Mouse (Mus musculus) liver, embryonic 15.5 days (tissue): ENCODE results near the gene Mcrip2. TPM values are rescaled to one million over a fixed set of nuclear protein-coding genes. Genes with fewer than 3 reads are reported as not detected.
A peak's percentile ranks its signal among the peaks of the same experiment; 100 is the strongest.

ENCODE experiments used
- ATAC-seq: fragments of 200-750 bp; cut with Nextera tagmentation; 2 replicates; pipeline ENCODE4 v1.8.0; 2017; ENCODE audit warnings: moderate number of reproducible peaks, mild to moderate bottlenecking, moderate library complexity; ENCODE audit not compliant: insufficient read depth
- H3K27ac ChIP-seq: fragments of 300-500 bp; sonication (generic); replicated peaks from 2 replicates; pipeline ENCODE4 v1.5.1; 2015; ENCODE audit warnings: mild to moderate bottlenecking, inconsistent platforms
- H3K27me3 ChIP-seq: fragments of 300-500 bp; sonication (generic); 2 replicates; pipeline ENCODE4 v1.6.1; 2015; ENCODE audit warnings: mild to moderate bottlenecking, inconsistent platforms
- H3K36me3 ChIP-seq: fragments of 300-500 bp; sonication (generic); replicated peaks from 2 replicates; pipeline ENCODE4 v1.6.1; 2015; ENCODE audit warnings: moderate library complexity, mild to moderate bottlenecking, inconsistent platforms
- H3K4me1 ChIP-seq: fragments of 300-500 bp; sonication (generic); replicated peaks from 2 replicates; pipeline ENCODE4 v1.6.1; 2015; ENCODE audit warnings: inconsistent platforms
- H3K4me2 ChIP-seq: fragments of 300-500 bp; sonication (generic); 2 replicates; pipeline ENCODE4 v1.6.1; 2015; ENCODE audit warnings: moderate library complexity, mild to moderate bottlenecking, inconsistent platforms
- H3K4me3 ChIP-seq: fragments of 300-500 bp; sonication (generic); replicated peaks from 2 replicates; pipeline ENCODE4 v1.5.1; 2015; ENCODE audit warnings: mild to moderate bottlenecking, inconsistent platforms
- H3K9ac ChIP-seq: fragments of 300-500 bp; sonication (generic); 2 replicates; pipeline ENCODE4 v1.6.1; 2015; ENCODE audit warnings: moderate library complexity, mild to moderate bottlenecking, inconsistent platforms
- H3K9me3 ChIP-seq: fragments of 300-500 bp; sonication (generic); replicated peaks from 2 replicates; pipeline ENCODE4 v1.6.1; 2016; ENCODE audit warnings: inconsistent platforms
- WGBS: fragments of 180-500 bp; shearing (Covaris S2); methylation state at CpG from one replicate; pipeline ENCODE4 v1.1.7; 2015; ENCODE audit warnings: mixed read lengths; ENCODE audit not compliant: insufficient replicate concordance; 5-methylcytosine and 5-hydroxymethylcytosine counted together
- polyA plus RNA-seq: library from polyadenylated mRNA; unstranded; fragments of >200 nt; fragmentation: Nextera tagmentation; extraction: Ambion mirVana; gene quantifications from 2 replicates; pipeline ENCODE4 v1.2.1, GENCODE M21; 2015

The Mcrip2 gene
- polyA plus RNA-seq, 1 experiment from 2014 or later: 37.3 TPM

- H3K4me1 ChIP-seq: peaks cover 63% of the 10 kb centered on the region
- no peak overlapping the region for H3K4me3 ChIP-seq
- H3K27me3 ChIP-seq: no peaks in the 10 kb centered on the region
- peaks cover 38% of the 10 kb centered on the region for H3K36me3 ChIP-seq
- no peaks in the 10 kb centered on the region for H3K9me3 ChIP-seq
- WGBS: 35% methylated on average over 5 of the region's 5 CpGs
- H3K4me2 ChIP-seq: no peak overlapping the region
- ATAC-seq: no peak
- peak overlapping the region; percentile 14; the same call in 1 of the 2 replicates for H3K27ac ChIP-seq
- H3K9ac ChIP-seq: no peak overlapping the region
Observed at GRCm38 (mm10) chr17:25880913-25881641, 12.5 kb upstream of the Mcrip2 start.

- H3K27me3 ChIP-seq: no peaks in the 10 kb centered on the region
- peaks cover 38% of the 10 kb centered on the region for H3K36me3 ChIP-seq
- H3K27ac ChIP-seq: peak within 1 kb of the TSS; percentile 14; the same call in 1 of the 2 replicates
- H3K9ac ChIP-seq: no peak within 1 kb of the TSS
- H3K4me3 ChIP-seq: no peak within 1 kb of the TSS
- peaks cover 67% of the 10 kb centered on the region for H3K4me1 ChIP-seq
- H3K4me2 ChIP-seq: no peak within 1 kb of the TSS
- H3K9me3 ChIP-seq: no peaks in the 10 kb centered on the region
- ATAC-seq: peak; percentile 14; the same call in 1 of the 2 replicates
- 55% methylated on average over 5 of the region's 5 CpGs for WGBS
Observed at GRCm38 (mm10) chr17:25880196-25880910, 11.8 kb upstream of the Mcrip2 start, which contains the start of gene Wfikkn1. Gene Wfikkn1 (minus strand): TSS chr17:25880858.

GRCm38 (mm10) chr17:25879750-25880149, 11.2 kb upstream of the Mcrip2 start:
- no peaks in the 10 kb centered on the region for H3K27me3 ChIP-seq
- WGBS: 80% methylated on average over 8 of the region's 8 CpGs
- peaks cover 38% of the 10 kb centered on the region for H3K36me3 ChIP-seq
- no peak overlapping the region for H3K9ac ChIP-seq
- ATAC-seq: no peak
- no peak overlapping the region for H3K27ac ChIP-seq
- H3K4me2 ChIP-seq: no peak overlapping the region
- H3K4me1 ChIP-seq: peaks cover 66% of the 10 kb centered on the region
- no peak overlapping the region for H3K4me3 ChIP-seq
- H3K9me3 ChIP-seq: no peaks in the 10 kb centered on the region

- WGBS: 68% methylated on average over 4 of the region's 4 CpGs
- Histone ChIP-seq H3K4me3 (no peak overlapping the region), H3K9ac (no peak overlapping the region), H3K9me3 (no peaks in the 10 kb centered on the region), H3K27me3 (no peaks in the 10 kb centered on the region), H3K27ac (no peak overlapping the region), H3K4me1 (peaks cover 71% of the 10 kb centered on the region), H3K36me3 (peaks cover 34% of the 10 kb centered on the region), H3K4me2 (no peak overlapping the region)
- ATAC-seq: no peak
Observed at GRCm38 (mm10) chr17:25879261-25879660, 10.7 kb upstream of the Mcrip2 start.

GRCm38 (mm10) chr17:25878611-25879180, 10.1 kb upstream of the Mcrip2 start:
- Histone ChIP-seq H3K27ac (no peak overlapping the region), H3K36me3 (peaks cover 29% of the 10 kb centered on the region), H3K9ac (no peak overlapping the region), H3K4me3 (no peak overlapping the region), H3K27me3 (no peaks in the 10 kb centered on the region), H3K9me3 (no peaks in the 10 kb centered on the region), H3K4me2 (no peak overlapping the region), H3K4me1 (peaks cover 76% of the 10 kb centered on the region)
- ATAC-seq: no peak
- WGBS: 87% methylated on average over 19 of the region's 19 CpGs

GRCm38 (mm10) chr17:25877741-25878610, 9.4 kb upstream of the Mcrip2 start:
- Histone ChIP-seq H3K27me3 (no peaks in the 10 kb centered on the region), H3K4me2 (no peak overlapping the region), H3K36me3 (peaks cover 24% of the 10 kb centered on the region), H3K9ac (no peak overlapping the region), H3K4me3 (no peak overlapping the region), H3K9me3 (no peaks in the 10 kb centered on the region), H3K27ac (no peak overlapping the region), H3K4me1 (peaks cover 75% of the 10 kb centered on the region)
- ATAC-seq: no peak
- 85% methylated on average over 32 of the region's 32 CpGs for WGBS

GRCm38 (mm10) chr17:25877025-25877424, 8.5 kb upstream of the Mcrip2 start:
- 0 out of 2 replicates have a peak overlapping the region, but pooled peaks have one; percentile 89 for H3K4me2 ChIP-seq
- no peak for ATAC-seq

GRCm38 (mm10) chr17:25876347-25876915, 7.9 kb upstream of the Mcrip2 start:
- no peak for ATAC-seq
- Histone ChIP-seq H3K27me3 (no peaks in the 10 kb centered on the region), H3K4me3 (peak overlapping the region; percentile 85), H3K9ac (0 out of 2 replicates have a peak overlapping the region, but pooled peaks have one; percentile 79), H3K36me3 (peaks cover 21% of the 10 kb centered on the region), H3K4me1 (peaks cover 60% of the 10 kb centered on the region), H3K4me2 (peak overlapping the region; percentile 89), H3K9me3 (no peaks in the 10 kb centered on the region), H3K27ac (peak overlapping the region; percentile 90; the same call in 1 of the 2 replicates)
- WGBS: 61% methylated on average over 10 of the region's 10 CpGs

More at GRCm38 (mm10) chr17:25877025-25877424, 8.5 kb upstream of the Mcrip2 start:
- H3K9me3 ChIP-seq: no peaks in the 10 kb centered on the region
- WGBS: 81% methylated on average over 3 of the region's 3 CpGs
- H3K9ac ChIP-seq: no peak overlapping the region
- H3K4me1 ChIP-seq: peaks cover 65% of the 10 kb centered on the region
- H3K4me3 ChIP-seq: no peak overlapping the region
- H3K27me3 ChIP-seq: no peaks in the 10 kb centered on the region
- no peak overlapping the region for H3K27ac ChIP-seq
- peaks cover 21% of the 10 kb centered on the region for H3K36me3 ChIP-seq

- 1% methylated on average over 59 of the region's 59 CpGs for WGBS
- Histone ChIP-seq H3K4me1 (peaks cover 50% of the 10 kb centered on the region), H3K4me2 (peak overlapping the region; percentile 89), H3K9me3 (no peaks in the 10 kb centered on the region), H3K27me3 (no peaks in the 10 kb centered on the region), H3K4me3 (peak overlapping the region; percentile 85), H3K27ac (peak overlapping the region; percentile 90), H3K36me3 (peaks cover 21% of the 10 kb centered on the region), H3K9ac (peak overlapping the region; percentile 79)
- ATAC-seq: peak; percentile 81
Observed at GRCm38 (mm10) chr17:25875171-25876136, 6.9 kb upstream of the Mcrip2 start.
